Mouse (Mus musculus): ENCODE measurements around the gene Asb6.

The Asb6 gene

GRCm38 (mm10) chr2:30834373-30835022 is 4.4 kb upstream of the Asb6 start, which contains the start of gene Prrx2:
Gene Prrx2 (plus strand): TSS chr2:30834972.
- in situ Hi-C loops (cut with MboI, MseI) = no loop called here

DNA sequence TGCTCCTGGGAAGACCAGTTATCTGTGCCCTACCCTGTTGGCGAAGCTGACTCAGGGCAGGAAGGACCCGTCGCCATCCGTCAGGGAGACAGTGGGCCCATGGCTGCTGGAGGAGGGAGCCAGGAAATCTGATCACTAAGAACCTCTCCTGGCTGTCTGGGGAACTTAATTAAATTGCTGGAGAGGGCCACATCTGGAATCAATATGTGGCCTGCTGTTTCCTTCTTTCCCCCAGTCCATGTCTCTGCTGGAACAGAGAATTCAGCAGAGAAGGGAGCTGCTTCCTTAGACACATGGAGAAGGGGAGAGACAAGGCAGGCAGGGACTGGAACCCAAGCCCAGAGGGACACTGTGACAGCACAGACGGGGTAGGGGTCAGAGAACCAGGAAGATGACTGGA is 3.5 kb upstream of the Asb6 start:
- in situ Hi-C loops (cut with MboI, MseI) = no loop called here

DNA sequence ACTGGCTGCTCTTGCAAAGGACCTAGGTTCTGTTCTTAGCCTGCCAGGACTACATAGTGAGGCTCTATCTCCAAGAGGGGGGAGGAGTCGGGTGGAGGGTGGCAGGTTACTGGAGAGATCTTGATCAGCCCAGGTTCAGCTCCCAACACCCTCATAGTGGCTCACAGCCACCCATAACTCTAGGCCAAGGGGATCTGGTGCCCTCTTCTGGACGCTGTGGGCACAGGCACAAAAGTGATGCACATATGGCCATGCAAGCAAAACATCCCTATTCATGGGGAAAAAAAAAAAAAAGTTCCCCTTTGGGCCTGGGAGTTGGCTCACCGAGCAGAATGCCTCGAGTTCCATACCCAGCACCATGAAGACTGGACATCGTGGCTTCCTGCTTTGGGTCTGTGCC is 818 bp downstream of the Asb6 start:
- in situ Hi-C loops (cut with MboI, MseI) = no loop called here

- in situ Hi-C loops (cut with MboI, MseI) = no loop called here
These were observed 2.2 kb downstream of the Asb6 start for GRCm38 (mm10) chr2:30827749-30828475.

- in situ Hi-C loops (cut with MboI, MseI) = no loop called here
These were observed 3.0 kb downstream of the Asb6 start for GRCm38 (mm10) chr2:30826825-30827748.

GRCm38 (mm10) chr2:30823385-30824153 is 6.6 kb downstream of the Asb6 start:
- in situ Hi-C loops (cut with MboI, MseI) = no loop called here

GRCm38 (mm10) chr2:30822460-30822859 is 7.7 kb downstream of the Asb6 start:
- in situ Hi-C loops (cut with MboI, MseI) = no loop called here

- in situ Hi-C loops (cut with MboI, MseI) = no loop called here
These were observed 9.1 kb downstream of the Asb6 start for GRCm38 (mm10) chr2:30821073-30821472.

DNA sequence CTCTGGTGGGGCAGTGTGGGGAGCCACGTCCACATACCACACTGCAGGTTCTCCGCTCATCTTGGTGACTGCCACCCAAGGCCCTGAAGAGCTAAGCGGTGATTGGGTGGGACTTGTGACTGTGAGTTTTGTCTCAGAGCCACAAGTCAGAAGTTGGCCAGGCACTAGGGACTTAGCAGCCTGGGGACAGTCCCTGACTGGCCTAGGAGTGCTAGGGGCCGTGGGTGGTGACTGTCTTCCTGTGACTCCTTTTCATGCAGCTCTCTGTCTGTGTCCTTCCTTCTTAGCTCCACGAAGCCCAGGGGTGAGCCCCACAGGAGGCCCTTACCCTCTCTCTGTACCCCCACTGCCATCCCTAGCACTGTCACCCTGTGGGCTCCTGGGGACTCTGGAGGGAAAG is 10.3 kb downstream of the Asb6 start:
- in situ Hi-C loops (cut with MboI, MseI) = no loop called here

DNA sequence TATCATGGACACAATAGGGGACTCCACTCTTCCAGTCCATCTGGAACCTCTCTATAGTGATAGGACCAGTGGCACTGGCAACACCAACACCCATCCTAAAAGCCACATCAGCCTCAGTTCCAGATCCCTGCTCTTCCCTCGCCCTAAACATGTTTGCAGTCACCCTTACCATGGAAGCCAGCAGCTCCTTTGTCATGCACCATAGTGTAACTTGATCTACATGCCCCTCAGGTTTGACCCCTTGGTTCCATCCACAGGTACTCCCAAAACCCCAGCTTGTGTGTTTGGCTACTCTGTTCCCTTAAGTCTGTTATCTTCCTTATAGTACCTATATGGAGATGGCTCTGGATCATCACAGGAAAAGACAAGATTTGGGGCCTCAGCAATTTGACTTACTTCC is 13.8 kb downstream of the Asb6 start:
- in situ Hi-C loops (cut with MboI, MseI) = no loop called here

- in situ Hi-C loops (cut with MboI, MseI) = no loop called here
These were observed 19.6 kb downstream of the Asb6 start for GRCm38 (mm10) chr2:30810573-30810972.

GRCm38 (mm10) chr2:30809503-30809902 is 20.6 kb downstream of the Asb6 start:
- in situ Hi-C loops (cut with MboI, MseI) = loop anchor here (5.0 kb wide), 1 partner anchor 877 kb away; no protein-coding TSS in a partner anchor

GRCm38 (mm10) chr2:30808296-30808655 is 21.9 kb downstream of the Asb6 start:
- in situ Hi-C loops (cut with MboI, MseI) = loop anchor here (5.0 kb wide), 1 partner anchor 876 kb away; no protein-coding TSS in a partner anchor

DNA sequence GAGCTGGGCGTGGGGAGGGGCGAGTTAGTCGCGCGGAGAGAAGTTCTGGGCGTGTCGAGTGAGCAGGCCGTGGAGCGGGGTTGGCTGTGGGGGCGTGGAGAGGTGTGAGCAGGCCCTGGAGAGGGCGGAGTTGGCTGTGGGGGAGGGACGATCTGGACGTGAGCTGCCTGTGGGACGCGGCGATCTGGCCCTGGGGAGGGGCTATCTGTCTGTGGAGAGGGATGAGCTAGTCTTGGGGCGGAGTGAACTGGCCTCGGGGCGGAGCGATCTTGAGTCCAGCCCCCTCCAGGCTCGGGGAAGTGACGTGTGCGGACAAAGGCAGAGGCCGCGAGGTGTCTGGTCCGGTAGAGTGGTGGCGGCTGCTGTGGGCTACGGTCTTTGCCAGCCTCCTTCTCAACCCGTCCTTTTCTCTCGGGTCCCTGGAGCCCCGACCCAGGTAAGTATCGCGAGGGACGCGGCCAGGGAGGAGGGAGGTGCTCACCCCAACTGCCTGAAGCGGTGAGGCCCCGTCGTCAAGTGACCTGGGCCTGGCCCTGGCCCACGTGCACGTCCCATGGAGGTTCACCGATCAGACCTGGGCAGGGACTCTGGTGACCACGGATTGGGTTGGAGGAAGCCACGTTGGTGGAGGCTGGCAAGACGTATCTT is 22.4 kb downstream of the Asb6 start, which contains the start of gene Ntmt1:
TSS of gene Ntmt1 (plus strand) at position 179 of the 648 bp plus-strand sequence.
- in situ Hi-C loops (cut with MboI, MseI) = loop anchor here (5.0 kb wide), 1 partner anchor 875 kb away; no protein-coding TSS in a partner anchor

DNA sequence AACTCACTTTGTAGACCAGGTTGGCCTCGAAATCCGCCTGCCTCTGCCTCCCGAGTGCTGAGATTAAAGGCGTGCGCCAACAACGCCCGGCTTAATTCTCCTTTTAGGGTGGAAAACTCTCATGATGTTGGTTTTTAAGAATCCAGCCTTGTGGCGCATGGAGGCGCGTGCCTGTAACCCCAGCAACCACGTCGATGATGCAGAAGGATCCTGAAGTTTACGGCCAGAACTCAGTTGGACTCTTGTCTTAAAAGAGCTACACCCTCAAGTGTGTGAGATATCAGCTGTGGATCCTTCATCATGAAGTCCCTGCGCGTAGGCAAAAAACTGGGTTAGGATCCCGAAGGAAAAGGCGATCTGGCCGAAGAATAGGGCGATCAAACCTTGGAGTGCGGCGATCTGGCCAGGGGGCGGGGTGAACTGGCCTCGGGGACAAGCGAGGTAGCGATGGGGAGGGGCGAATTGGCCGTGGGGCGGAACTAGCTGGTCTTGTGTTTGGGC is 22.9 kb downstream of the Asb6 start:
- in situ Hi-C loops (cut with MboI, MseI) = loop anchor here (5.0 kb wide), 1 partner anchor 875 kb away; no protein-coding TSS in a partner anchor

- in situ Hi-C loops (cut with MboI, MseI) = loop anchor here (5.0 kb wide), 1 partner anchor 874 kb away; no protein-coding TSS in a partner anchor
These were observed 24.1 kb downstream of the Asb6 start for GRCm38 (mm10) chr2:30805983-30806382.

- in situ Hi-C loops (cut with MboI, MseI) = no loop called here
These were observed 26.5 kb downstream of the Asb6 start, which contains the start of gene 1700001O22Rik for GRCm38 (mm10) chr2:30803604-30804003. Gene 1700001O22Rik (minus strand): TSS chr2:30803661.

- in situ Hi-C loops (cut with MboI, MseI) = no loop called here
These were observed 28.9 kb downstream of the Asb6 start for GRCm38 (mm10) chr2:30801067-30801852.

DNA sequence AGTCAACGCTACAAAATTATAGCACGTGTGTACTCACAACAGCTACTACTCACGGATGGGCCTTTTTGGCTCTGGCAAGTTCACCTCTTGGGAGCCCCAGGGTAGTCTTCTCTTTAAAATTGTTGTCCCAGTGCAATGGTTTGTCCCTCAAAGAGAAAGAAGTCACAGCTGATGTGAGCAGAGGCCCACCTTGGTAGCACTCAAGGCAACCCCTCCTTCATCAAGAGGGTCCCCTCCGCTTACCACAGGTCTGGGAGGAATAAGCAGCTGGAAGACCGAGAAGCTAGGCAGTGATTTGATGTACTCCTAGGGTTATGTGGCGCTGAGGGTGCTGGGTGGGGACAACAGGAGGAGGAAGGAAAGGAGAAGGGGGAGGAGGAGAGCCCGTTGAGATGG is 29.5 kb downstream of the Asb6 start:
- in situ Hi-C loops (cut with MboI, MseI) = no loop called here
